8 mouse cellular contexts compared by ENCODE assay signal in genomic region chr12:89106029-89106733, GRCm38 (mm10).
A peak's percentile ranks its signal among the peaks of the same experiment; 100 is the strongest.
DNase-seq lines count a peak whose midpoint lies in the region; ATAC-seq and TF ChIP-seq lines count a peak whose summit lies in the region.

No protein-coding gene starts in this region.

- no peak for TF ChIP-seq POLR2A in ES-Bruce4 (IDR thresholded peaks at IDR 0.05; ENCODE audit: insufficient read depth, low read length)

- H3K4me3 ChIP-seq in ES-Bruce4 (ENCODE audit: low read depth, low read length), result no peak overlapping the region
- no peak overlapping the region for H3K4me3 ChIP-seq in forebrain, embryonic 11.5 days (ENCODE audit: low read depth, low read length)
- no peak overlapping the region for H3K4me3 ChIP-seq in hindbrain, embryonic 12.5 days
- H3K4me3 ChIP-seq in lung, embryonic 15.5 days, result 0 out of 2 replicates have a peak overlapping the region, but pooled peaks have one; percentile 15

- no peaks in the 10 kb centered on the region for H3K9me3 ChIP-seq in ES-Bruce4 (replicated peaks; ENCODE audit: control insufficient read depth, insufficient read depth, low read length, poor library complexity, severe bottlenecking)
- no peaks in the 10 kb centered on the region for H3K9me3 ChIP-seq in forebrain, embryonic 11.5 days (ENCODE audit: control insufficient read depth, low read length)
- H3K9me3 ChIP-seq in hindbrain, embryonic 12.5 days (replicated peaks), result no peaks in the 10 kb centered on the region
- H3K9me3 ChIP-seq in lung, embryonic 15.5 days, result no peaks in the 10 kb centered on the region

- peak; percentile 83 for TF ChIP-seq CTCF in ES-Bruce4 (IDR thresholded peaks at IDR 0.05; ENCODE audit: low read depth, low read length)

- no peak for TF ChIP-seq EP300 in ES-Bruce4 (IDR thresholded peaks at IDR 0.05; ENCODE audit: insufficient read depth, low read depth, low read length)

- peak overlapping the region; percentile 16; the same call in 1 of the 2 replicates for H3K4me2 ChIP-seq in forebrain, embryonic 11.5 days (ENCODE audit: low read depth, low read length, severe bottlenecking)
- H3K4me2 ChIP-seq in hindbrain, embryonic 12.5 days (replicated peaks), result peak overlapping the region; percentile 27; the same call in 1 of the 2 replicates
- peak overlapping the region; percentile 39 for H3K4me2 ChIP-seq in lung, embryonic 15.5 days

- H3K27me3 ChIP-seq in ES-Bruce4 (ENCODE audit: control insufficient read depth, insufficient read depth, low read length, poor library complexity, severe bottlenecking), result no peaks in the 10 kb centered on the region
- H3K27me3 ChIP-seq in forebrain, embryonic 11.5 days (ENCODE audit: control insufficient read depth, insufficient read depth, low read length), result no peaks in the 10 kb centered on the region
- H3K27me3 ChIP-seq in hindbrain, embryonic 12.5 days, result no peaks in the 10 kb centered on the region
- no peaks in the 10 kb centered on the region for H3K27me3 ChIP-seq in lung, embryonic 15.5 days

- no peaks in the 10 kb centered on the region for H3K4me1 ChIP-seq in ES-Bruce4 (ENCODE audit: control insufficient read depth, insufficient read depth, low read length)
- no peaks in the 10 kb centered on the region for H3K4me1 ChIP-seq in forebrain, embryonic 11.5 days (replicated peaks; ENCODE audit: control insufficient read depth, insufficient read depth, low read length)
- H3K4me1 ChIP-seq in hindbrain, embryonic 12.5 days, result peaks cover 4% of the 10 kb centered on the region; the same call in 1 of the 2 replicates
- H3K4me1 ChIP-seq in lung, embryonic 15.5 days, result peaks cover 4% of the 10 kb centered on the region; the same call in 1 of the 2 replicates

- WGBS in forebrain, embryonic 11.5 days, result 19% methylated on average over 9 of the region's 9 CpGs
- 17% methylated on average over 9 of the region's 9 CpGs for WGBS in hindbrain, embryonic 12.5 days
- WGBS in lung, embryonic 15.5 days, result 9% methylated on average over 9 of the region's 9 CpGs

- peak; percentile 92 for ATAC-seq in forebrain, embryonic 11.5 days (replicated peaks; ENCODE audit: low FRiP score)
- ATAC-seq in hindbrain, embryonic 12.5 days (ENCODE audit: low FRiP score), result peak; percentile 93
- peak; percentile 84 for ATAC-seq in lung, embryonic 15.5 days (ENCODE audit: borderline replicate concordance, extremely low read depth, low FRiP score, low TSS enrichment)
- ATAC-seq in activated CD4-positive, CD25-positive, alpha-beta regulatory T cell, adult 4 months, result no peak

- H3K27ac ChIP-seq in ES-Bruce4 (ENCODE audit: insufficient read depth, low read length), result no peak overlapping the region
- no peak overlapping the region for H3K27ac ChIP-seq in forebrain, embryonic 11.5 days (ENCODE audit: low read depth, low read length)
- peak overlapping the region; percentile 64 for H3K27ac ChIP-seq in hindbrain, embryonic 12.5 days
- no peak overlapping the region for H3K27ac ChIP-seq in lung, embryonic 15.5 days

- H3K36me3 ChIP-seq in ES-Bruce4 (ENCODE audit: control insufficient read depth, insufficient read depth, low read length, poor library complexity, severe bottlenecking), result no peaks in the 10 kb centered on the region
- H3K36me3 ChIP-seq in forebrain, embryonic 11.5 days (ENCODE audit: control insufficient read depth, insufficient read depth, low read length), result no peaks in the 10 kb centered on the region
- no peaks in the 10 kb centered on the region for H3K36me3 ChIP-seq in hindbrain, embryonic 12.5 days
- no peaks in the 10 kb centered on the region for H3K36me3 ChIP-seq in lung, embryonic 15.5 days

- no peak overlapping the region for H3K9ac ChIP-seq in ES-Bruce4 (ENCODE audit: low read depth, poor library complexity, severe bottlenecking)
- no peak overlapping the region for H3K9ac ChIP-seq in forebrain, embryonic 11.5 days (ENCODE audit: low read length)
- H3K9ac ChIP-seq in hindbrain, embryonic 12.5 days, result no peak overlapping the region
- H3K9ac ChIP-seq in lung, embryonic 15.5 days, result no peak overlapping the region

- DNase-seq in c-Kit-positive CD71-negative TER-119-negative erythroid progenitor cells, embryonic 14.5 days (ENCODE audit: low read depth), result peak; percentile 3
- DNase-seq in forebrain, embryonic 11.5 days (ENCODE audit: low spot score), result peak; percentile 83
- peak; percentile 85 to 89 for DNase-seq in layer of hippocampus, postnatal 10 days (ENCODE audit: low spot score in 2 of 2)
- peak; percentile 91 for DNase-seq in retina, postnatal 1 day

Comparison
In these comparisons a context has a peak if more than half of its experiments do, and no peak if none do; other contexts are left out.
1. DNase-seq: peak in every context shown above with its lines; median percentile 91 in retina, postnatal 1 day; 87 in layer of hippocampus, postnatal 10 days; 83 in forebrain, embryonic 11.5 days; 3 in c-Kit-positive CD71-negative TER-119-negative erythroid progenitor cells, embryonic 14.5 days.